Mouse (Mus musculus) liver, postnatal 0 days (tissue): ENCODE measurements at regions not wholly inside any gene's neighbourhood (a gene's known extent, or its start where the extent isn't known, plus 50 kb on each side); places are given as distances from the start of the nearest gene placed in this dataset.

Source experiments
- CTCF ChIP-seq: sonication (generic); IDR thresholded peaks from 2 replicates; pipeline ENCODE4 v1.5.1; 2016; ENCODE audit warnings: antibody characterized with exemption, low read depth
- EP300 ChIP-seq: IDR thresholded peaks from 2 replicates; pipeline ENCODE4 v1.6.1; 2016; ENCODE audit warnings: antibody characterized with exemption, low read depth, mild to moderate bottlenecking

GRCm38 (mm10) chr4:131207249-131207648, 263.1 kb downstream of the Matn1 start:
- TF ChIP-seq CTCF (no peak), EP300 (no peak)
